16 mouse cellular contexts compared by ENCODE assay signal in the genomic region with DNA sequence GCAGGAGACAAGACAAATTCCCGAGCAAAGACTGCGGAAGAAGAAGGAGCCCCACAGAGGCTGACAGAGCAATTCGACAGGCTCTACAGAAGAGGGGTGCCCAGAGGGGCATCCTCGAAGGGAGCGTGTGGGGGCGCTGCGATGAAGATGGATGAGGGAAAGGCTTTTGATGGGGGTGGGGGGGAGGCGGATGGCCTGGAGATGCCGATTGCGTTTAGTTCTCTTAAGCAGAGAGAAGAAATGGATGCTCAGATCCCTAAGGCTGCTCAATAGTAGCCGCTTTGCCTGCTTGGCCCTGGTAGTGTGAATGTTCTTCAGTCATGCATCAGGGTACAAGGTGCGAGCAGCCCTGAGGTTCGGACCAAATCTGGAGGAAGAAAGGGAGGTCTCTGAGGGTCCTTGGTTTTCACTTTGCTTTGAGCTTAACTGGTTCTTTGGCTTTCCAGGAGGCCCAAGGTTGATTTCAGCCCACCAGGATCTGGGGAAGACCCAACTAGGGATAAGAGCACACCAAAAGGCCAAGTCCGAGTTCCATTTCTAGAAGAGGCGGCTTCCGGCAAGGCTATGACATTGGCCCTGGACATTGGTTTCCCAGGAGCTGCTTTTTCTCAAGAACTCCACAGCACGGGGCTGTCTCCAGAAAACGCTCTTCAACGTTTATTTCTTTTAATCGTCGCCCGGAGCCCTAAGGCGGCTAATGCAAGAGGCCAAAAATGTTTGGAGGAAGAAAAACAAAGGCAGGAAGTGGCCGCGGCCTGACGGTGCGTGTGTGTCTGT. TPM values are rescaled to one million over a fixed set of nuclear protein-coding genes. Genes with fewer than 3 reads are reported as not detected.
DNase-seq lines count a peak whose midpoint lies in the region; ATAC-seq and TF ChIP-seq lines count a peak whose summit lies in the region.
"Had no signal": no experiment of that assay in that cellular context is flagged by ENCODE, and none has a peak within 500 bp of the region (broad histone marks: within the 10 kb centered on the region; RNA-seq: fewer than 3 reads in every experiment).

No protein-coding gene starts in this region.

- peak; percentile 6 for DNase-seq in kidney, adult 18-20 months
- DNase-seq in kidney, adult 11 months = no peak
- DNase-seq in ES-CJ7 (ENCODE audit: low read depth, low spot score) = peak; percentile 52
- peak; percentile 77 for DNase-seq in kidney, postnatal 0 days (ENCODE audit: low spot score)
- no peak for DNase-seq in layer of hippocampus, adult 2 months (ENCODE audit: low spot score in 2 of 2)
- DNase-seq in frontal cortex, postnatal 10 days (ENCODE audit: low spot score in 2 of 2) = no peak
- DNase-seq in cerebellum, adult 9-11 months = no peak
- DNase-seq: thymus, postnatal 14 days had no signal

- peak overlapping the region; percentile 90 for H3K4me2 ChIP-seq in kidney, postnatal 0 days (ENCODE audit: low read length)
- H3K4me2 ChIP-seq in neural tube, embryonic 12.5 days (replicated peaks) = peak overlapping the region; percentile 50
- H3K4me2 ChIP-seq: hindbrain, embryonic 15.5 days; midbrain, embryonic 12.5 days had no signal

- no peak for TF ChIP-seq CTCF in kidney, postnatal 0 days (IDR thresholded peaks at IDR 0.05; ENCODE audit: low read depth)
- no peak for TF ChIP-seq CTCF in layer of hippocampus, adult 2 months (conservative IDR thresholded peaks at IDR 0.05)

- H3K4me3 ChIP-seq in kidney, postnatal 0 days (replicated peaks; ENCODE audit: low read depth, low read length) = peak overlapping the region; percentile 72
- peak overlapping the region; percentile 18 for H3K4me3 ChIP-seq in neural tube, embryonic 12.5 days
- H3K4me3 ChIP-seq in layer of hippocampus, adult 2 months = no peak overlapping the region
- H3K4me3 ChIP-seq: heart, adult 2 months; hindbrain, embryonic 15.5 days; midbrain, embryonic 12.5 days had no signal

- peaks cover 20% of the 10 kb centered on the region for H3K27me3 ChIP-seq in kidney, postnatal 0 days (ENCODE audit: insufficient read depth, low read length)
- H3K27me3 ChIP-seq in neural tube, embryonic 12.5 days (replicated peaks) = peaks cover 92% of the 10 kb centered on the region

- no peak for ATAC-seq in kidney, postnatal 0 days (replicated peaks; ENCODE audit: low FRiP score, low read depth)
- ATAC-seq in neural tube, embryonic 12.5 days (ENCODE audit: low FRiP score, low read depth) = no peak
- ATAC-seq: forebrain, embryonic 16.5 days had no signal

- 11% methylated on average over 27 of the region's 27 CpGs for WGBS in kidney, postnatal 0 days
- WGBS in neural tube, embryonic 12.5 days = 2% methylated on average over 27 of the region's 27 CpGs

- H3K4me1 ChIP-seq in kidney, postnatal 0 days (replicated peaks; ENCODE audit: insufficient read depth, low read length) = peaks cover 19% of the 10 kb centered on the region
- no peaks in the 10 kb centered on the region; the same call in 1 of the 2 replicates for H3K4me1 ChIP-seq in neural tube, embryonic 12.5 days
- H3K4me1 ChIP-seq: hindbrain, embryonic 15.5 days had no signal

- peak overlapping the region; percentile 60 for H3K9ac ChIP-seq in kidney, postnatal 0 days (ENCODE audit: low read depth, low read length)
- peak overlapping the region; percentile 43 for H3K9ac ChIP-seq in neural tube, embryonic 12.5 days
- H3K9ac ChIP-seq: hindbrain, embryonic 15.5 days; midbrain, embryonic 12.5 days had no signal

- peak overlapping the region; percentile 78 for H3K27ac ChIP-seq in kidney, postnatal 0 days
- H3K27ac ChIP-seq in neural tube, embryonic 12.5 days = 0 out of 2 replicates have a peak overlapping the region, but pooled peaks have one; percentile 50
- H3K27ac ChIP-seq in layer of hippocampus, adult 2 months = no peak overlapping the region
- H3K27ac ChIP-seq: heart, adult 2 months; hindbrain, embryonic 15.5 days; midbrain, embryonic 12.5 days had no signal

- no peaks in the 10 kb centered on the region for H3K9me3 ChIP-seq in kidney, postnatal 0 days (replicated peaks; ENCODE audit: low read length)
- H3K9me3 ChIP-seq in neural tube, embryonic 12.5 days = no peaks in the 10 kb centered on the region
- H3K9me3 ChIP-seq: hindbrain, embryonic 15.5 days; midbrain, embryonic 12.5 days had no signal

- H3K36me3 ChIP-seq in kidney, postnatal 0 days (ENCODE audit: insufficient read depth, low read length) = no peaks in the 10 kb centered on the region
- no peaks in the 10 kb centered on the region for H3K36me3 ChIP-seq in neural tube, embryonic 12.5 days
- H3K36me3 ChIP-seq: hindbrain, embryonic 15.5 days; midbrain, embryonic 12.5 days had no signal

RNA-seq across cellular contexts. Expression of gene Hoxa11, which starts 3.2 kb away (rescaled TPM):
- 24.7 and 27.7 TPM in 2 replicates for polyA plus RNA-seq in kidney, postnatal 0 days (2015; fragmentation: Nextera tagmentation; extraction: Ambion mirVana)
- polyA plus RNA-seq in neural tube, embryonic 12.5 days (2016; fragmentation: Nextera tagmentation; extraction: Ambion mirVana) = 10.8 and 13.4 TPM in 2 replicates
- total RNA-seq in layer of hippocampus, adult 2 months (2021) = not detected
- total RNA-seq: heart, adult 2 months; layer of hippocampus, postnatal 25 days had no signal
- polyA plus RNA-seq: forebrain, embryonic 16.5 days; heart, adult 2 months; hindbrain, embryonic 15.5 days; liver, embryonic 16.5 days; midbrain, embryonic 12.5 days; spleen, adult 2 months had no signal

RNA-seq across cellular contexts. Expression of gene Hoxa10, which starts 8.2 kb away (rescaled TPM):
- 175 and 183 TPM in 2 replicates for polyA plus RNA-seq in kidney, postnatal 0 days (2015; fragmentation: Nextera tagmentation; extraction: Ambion mirVana)
- 108 and 119 TPM in 2 replicates for polyA plus RNA-seq in neural tube, embryonic 12.5 days (2016; fragmentation: Nextera tagmentation; extraction: Ambion mirVana)
- not detected for total RNA-seq in layer of hippocampus, adult 2 months (2021)
- total RNA-seq: heart, adult 2 months; layer of hippocampus, postnatal 25 days had no signal
- polyA plus RNA-seq: forebrain, embryonic 16.5 days; heart, adult 2 months; midbrain, embryonic 12.5 days; spleen, adult 2 months had no signal

RNA-seq across cellular contexts. Expression of gene Hoxa13, which starts 11.9 kb away (rescaled TPM):
- polyA plus RNA-seq in kidney, postnatal 0 days (2015; fragmentation: Nextera tagmentation; extraction: Ambion mirVana) = not detected in 2 replicates
- polyA plus RNA-seq in neural tube, embryonic 12.5 days (2016; fragmentation: Nextera tagmentation; extraction: Ambion mirVana) = 0.10 and 1.3 TPM in 2 replicates
- total RNA-seq in layer of hippocampus, adult 2 months (2021) = not detected
- total RNA-seq: heart, adult 2 months; layer of hippocampus, postnatal 25 days had no signal
- polyA plus RNA-seq: forebrain, embryonic 16.5 days; heart, adult 2 months; hindbrain, embryonic 15.5 days; liver, embryonic 16.5 days; midbrain, embryonic 12.5 days; spleen, adult 2 months had no signal

RNA-seq across cellular contexts. Expression of gene Hoxa9, which starts 17.9 kb away (rescaled TPM):
- 57.3 and 57.8 TPM in 2 replicates for polyA plus RNA-seq in kidney, postnatal 0 days (2015; fragmentation: Nextera tagmentation; extraction: Ambion mirVana)
- 124 and 131 TPM in 2 replicates for polyA plus RNA-seq in neural tube, embryonic 12.5 days (2016; fragmentation: Nextera tagmentation; extraction: Ambion mirVana)
- not detected for total RNA-seq in layer of hippocampus, adult 2 months (2021)
- total RNA-seq: heart, adult 2 months; layer of hippocampus, postnatal 25 days had no signal
- polyA plus RNA-seq: forebrain, embryonic 16.5 days; midbrain, embryonic 12.5 days had no signal

RNA-seq across cellular contexts. Expression of gene Hoxa7, which starts 27.2 kb away (rescaled TPM):
- polyA plus RNA-seq in kidney, postnatal 0 days (2015; fragmentation: Nextera tagmentation; extraction: Ambion mirVana) = 29.7 and 31.7 TPM in 2 replicates
- 81.2 and 102 TPM in 2 replicates for polyA plus RNA-seq in neural tube, embryonic 12.5 days (2016; fragmentation: Nextera tagmentation; extraction: Ambion mirVana)
- total RNA-seq in layer of hippocampus, adult 2 months (2021) = not detected
- total RNA-seq: layer of hippocampus, postnatal 25 days had no signal
- polyA plus RNA-seq: forebrain, embryonic 16.5 days; midbrain, embryonic 12.5 days had no signal

Comparison
In these comparisons a context has a peak if more than half of its experiments do, and no peak if none do; other contexts are left out.
1. DNase-seq: peak in kidney, adult 18-20 months (single experiment), ES-CJ7 (single experiment) and kidney, postnatal 0 days (single experiment); none in kidney, adult 11 months (single experiment), layer of hippocampus, adult 2 months (0 of 2), frontal cortex, postnatal 10 days (0 of 2) and cerebellum, adult 9-11 months (single experiment).